Comparison of ENCODE assay signal across 8 mouse cellular contexts in genomic region chr1:39577253-39577705, GRCm38 (mm10). TPM values are rescaled to one million over a fixed set of nuclear protein-coding genes. Genes with fewer than 3 reads are reported as not detected.
A peak's percentile ranks its signal among the peaks of the same experiment; 100 is the strongest.
DNase-seq lines count a peak whose midpoint lies in the region; ATAC-seq and TF ChIP-seq lines count a peak whose summit lies in the region.

TSS of gene Rnf149 (minus strand) at chr1:39577405.

- no peaks in the 10 kb centered on the region for H3K9me3 ChIP-seq in E14TG2a.4 (ENCODE audit: low read length)
- H3K9me3 ChIP-seq in forebrain, embryonic 12.5 days = no peaks in the 10 kb centered on the region
- H3K9me3 ChIP-seq in heart, postnatal 0 days (replicated peaks; ENCODE audit: control insufficient read depth, low read length) = no peaks in the 10 kb centered on the region
- no peaks in the 10 kb centered on the region for H3K9me3 ChIP-seq in liver, postnatal 0 days (ENCODE audit: low read length)
- no peaks in the 10 kb centered on the region for H3K9me3 ChIP-seq in neural tube, embryonic 14.5 days (ENCODE audit: control insufficient read depth, low read length)

- TF ChIP-seq CTCF in E14TG2a.4 (conservative IDR thresholded peaks at IDR 0.05; ENCODE audit: low read length) = no peak
- TF ChIP-seq CTCF in heart, postnatal 0 days (IDR thresholded peaks at IDR 0.05; ENCODE audit: low read depth) = no peak
- TF ChIP-seq CTCF in liver, postnatal 0 days (IDR thresholded peaks at IDR 0.05; ENCODE audit: low read depth) = no peak

- peak; percentile 98 for ATAC-seq in forebrain, embryonic 12.5 days (ENCODE audit: low FRiP score)
- ATAC-seq in heart, postnatal 0 days (ENCODE audit: insufficient read depth, low read depth) = peak; percentile 98
- ATAC-seq in liver, postnatal 0 days = peak; percentile 88
- ATAC-seq in neural tube, embryonic 14.5 days (ENCODE audit: low read depth) = peak; percentile 95

- H3K4me2 ChIP-seq in forebrain, embryonic 12.5 days = peak within 1 kb of the TSS; percentile 71
- H3K4me2 ChIP-seq in heart, postnatal 0 days (ENCODE audit: low read depth, low read length) = peak within 1 kb of the TSS; percentile 71
- peak within 1 kb of the TSS; percentile 96 for H3K4me2 ChIP-seq in liver, postnatal 0 days (ENCODE audit: low read depth, low read length)
- peak within 1 kb of the TSS; percentile 58 for H3K4me2 ChIP-seq in neural tube, embryonic 14.5 days (ENCODE audit: low read depth, low read length)

- under 1% methylated on average over 49 of the region's 49 CpGs for WGBS in forebrain, embryonic 12.5 days
- 0% methylated on average over 39 of the region's 49 CpGs for WGBS in heart, postnatal 0 days
- WGBS in large intestine, adult 2 months = under 1% methylated on average over 49 of the region's 49 CpGs
- WGBS in liver, postnatal 0 days (ENCODE audit: insufficient replicate concordance) = under 1% methylated on average over 33 of the region's 49 CpGs
- whole genome bisulfite sequencing in neural tube, embryonic 14.5 days = under 1% methylated on average over 47 of the region's 49 CpGs

- peaks cover 6% of the 10 kb centered on the region; the same call in 1 of the 2 replicates for H3K27me3 ChIP-seq in E14TG2a.4 (ENCODE audit: insufficient read depth, low read length)
- H3K27me3 ChIP-seq in forebrain, embryonic 12.5 days = no peaks in the 10 kb centered on the region
- no peaks in the 10 kb centered on the region for H3K27me3 ChIP-seq in heart, postnatal 0 days (ENCODE audit: control insufficient read depth, insufficient read depth, low read length)
- no peaks in the 10 kb centered on the region for H3K27me3 ChIP-seq in liver, postnatal 0 days (ENCODE audit: insufficient read depth, low read length)
- H3K27me3 ChIP-seq in neural tube, embryonic 14.5 days (ENCODE audit: control insufficient read depth, insufficient read depth, low read length) = no peaks in the 10 kb centered on the region

- H3K9ac ChIP-seq in forebrain, embryonic 12.5 days = peak within 1 kb of the TSS; percentile 93
- peak within 1 kb of the TSS; percentile 81 for H3K9ac ChIP-seq in heart, postnatal 0 days (replicated peaks; ENCODE audit: low read depth, low read length)
- H3K9ac ChIP-seq in liver, postnatal 0 days (replicated peaks) = peak within 1 kb of the TSS; percentile 95
- peak within 1 kb of the TSS; percentile 91 for H3K9ac ChIP-seq in neural tube, embryonic 14.5 days (replicated peaks; ENCODE audit: low read depth, low read length)

- no peak for TF ChIP-seq EP300 in heart, postnatal 0 days (IDR thresholded peaks at IDR 0.05; ENCODE audit: low read depth)
- no peak for TF ChIP-seq EP300 in liver, postnatal 0 days (IDR thresholded peaks at IDR 0.05; ENCODE audit: low read depth)

- peaks cover 21% of the 10 kb centered on the region for H3K36me3 ChIP-seq in E14TG2a.4 (ENCODE audit: insufficient read depth, low read length)
- no peaks in the 10 kb centered on the region for H3K36me3 ChIP-seq in forebrain, embryonic 12.5 days (replicated peaks)
- no peaks in the 10 kb centered on the region for H3K36me3 ChIP-seq in heart, postnatal 0 days (replicated peaks; ENCODE audit: control insufficient read depth, insufficient read depth, low read length)
- H3K36me3 ChIP-seq in liver, postnatal 0 days (replicated peaks; ENCODE audit: insufficient read depth, low read length) = peaks cover 4% of the 10 kb centered on the region; the same call in 1 of the 2 replicates
- no peaks in the 10 kb centered on the region for H3K36me3 ChIP-seq in neural tube, embryonic 14.5 days (ENCODE audit: control insufficient read depth, insufficient read depth, low read length)

- peak within 1 kb of the TSS; percentile 91 for H3K4me3 ChIP-seq in E14TG2a.4 (replicated peaks; ENCODE audit: low read length)
- H3K4me3 ChIP-seq in forebrain, embryonic 12.5 days (replicated peaks) = peak within 1 kb of the TSS; percentile 95
- H3K4me3 ChIP-seq in heart, postnatal 0 days (ENCODE audit: low read depth, low read length) = peak within 1 kb of the TSS; percentile 88
- H3K4me3 ChIP-seq in liver, postnatal 0 days (ENCODE audit: low read depth, low read length) = peak within 1 kb of the TSS; percentile 94
- peak within 1 kb of the TSS; percentile 91 for H3K4me3 ChIP-seq in neural tube, embryonic 14.5 days (ENCODE audit: low read depth, low read length)

- H3K27ac ChIP-seq in forebrain, embryonic 12.5 days = peak within 1 kb of the TSS; percentile 98
- H3K27ac ChIP-seq in heart, postnatal 0 days (ENCODE audit: low read depth) = peak within 1 kb of the TSS; percentile 97
- H3K27ac ChIP-seq in liver, postnatal 0 days (ENCODE audit: low read depth) = peak within 1 kb of the TSS; percentile 98
- H3K27ac ChIP-seq in neural tube, embryonic 14.5 days (ENCODE audit: low read depth, low read length) = peak within 1 kb of the TSS; percentile 96

- H3K4me1 ChIP-seq in E14TG2a.4 (replicated peaks; ENCODE audit: low read depth, low read length) = peaks cover 42% of the 10 kb centered on the region
- peaks cover 14% of the 10 kb centered on the region for H3K4me1 ChIP-seq in forebrain, embryonic 12.5 days
- peaks cover 17% of the 10 kb centered on the region for H3K4me1 ChIP-seq in heart, postnatal 0 days (ENCODE audit: control insufficient read depth, insufficient read depth)
- peaks cover 41% of the 10 kb centered on the region for H3K4me1 ChIP-seq in liver, postnatal 0 days (ENCODE audit: insufficient read depth)
- peaks cover 15% of the 10 kb centered on the region; the same call in 1 of the 2 replicates for H3K4me1 ChIP-seq in neural tube, embryonic 14.5 days (ENCODE audit: control insufficient read depth, insufficient read depth, low read length)

- peak; percentile 76 for DNase-seq in c-Kit-positive CD71-positive TER-119-positive erythroid progenitor cells, embryonic 14.5 days (ENCODE audit: low spot score)
- DNase-seq in heart, postnatal 0 days (ENCODE audit: low spot score) = peak; percentile 90
- DNase-seq in large intestine, adult 2 months (ENCODE audit: low read depth, low spot score) = peak; percentile 47
- peak; percentile 97 for DNase-seq in liver, postnatal 0 days
- peak; percentile 99 for DNase-seq in testis, postnatal 10 days (ENCODE audit: low spot score)

RNA-seq across cellular contexts. Expression of gene Rnf149, which starts in this region (rescaled TPM):
- polyA plus RNA-seq in forebrain, embryonic 12.5 days (2016; fragmentation: Nextera tagmentation; extraction: Ambion mirVana) = 24.7 and 30.5 TPM in 2 replicates
- 9.0 and 31.3 TPM in 2 replicates for total RNA-seq in heart, postnatal 0 days (2014; rRNA removed; ENCODE audit: low replicate concordance)
- polyA plus RNA-seq in heart, postnatal 0 days (2015; fragmentation: Nextera tagmentation; extraction: Ambion mirVana) = 9.1 and 10.7 TPM in 2 replicates
- 17.9 and 20.4 TPM in 2 replicates for polyA plus RNA-seq in large intestine, adult 2 months (2012; rRNA removed)
- polyA plus RNA-seq in liver, postnatal 0 days (2015; fragmentation: Nextera tagmentation; extraction: Ambion mirVana) = 25.9 and 26.9 TPM in 2 replicates
- 30.3 and 33.9 TPM in 2 replicates for polyA plus RNA-seq in neural tube, embryonic 14.5 days (2014; fragmentation: Nextera tagmentation; extraction: Ambion mirVana)

Comparison
In these comparisons a context has a peak if more than half of its experiments do, and no peak if none do; other contexts are left out.
1. Peak in every context shown above with its lines: DNase-seq, ATAC-seq, H3K4me3 ChIP-seq and H3K27ac ChIP-seq.
2. DNase-seq: peak in every context shown above with its lines; median percentile 99 in testis, postnatal 10 days; 97 in liver, postnatal 0 days; 90 in heart, postnatal 0 days; 76 in c-Kit-positive CD71-positive TER-119-positive erythroid progenitor cells, embryonic 14.5 days; 47 in large intestine, adult 2 months.